Mouse (Mus musculus): ENCODE measurements around the gene Ddx58.

GRCm38 (mm10) chr4:40156582-40157499 lies 82.8 kb downstream of the Ddx58 start:
- TF ChIP-seq CTCF (IDR thresholded peaks at IDR 0.05; ENCODE audit: extremely low read depth, insufficient read depth, insufficient read length, insufficient replicate concordance) (no peak), POLR2A (IDR thresholded peaks at IDR 0.05; ENCODE audit: low read depth, low read length) (no peak)

Data from spleen, adult 2 months (tissue).